Mouse (Mus musculus): ENCODE data around the gene Zfand2a. TPM values are rescaled to one million over a fixed set of nuclear protein-coding genes. Genes with fewer than 3 reads are reported as not detected.

Gene Zfand2a
- total RNA-seq, 2 experiments from 2014 or later, result 53.9 to 60.0 TPM

GRCm38 (mm10) chr5:139464874-139465273 lies 19.5 kb downstream of the Zfand2a start:
- no peak for DNase-seq (ENCODE audit: extremely low spot score in 1 of 2, low spot score in 2 of 2)
- no peak for TF ChIP-seq CTCF (IDR thresholded peaks at IDR 0.05)
- Histone ChIP-seq H3K4me3 (no peak overlapping the region), H3K27ac (no peak overlapping the region)
- intact Hi-C loops (cut with DNase I), result loop anchor here (5.0 kb wide), 1 partner anchor 183 kb away; no protein-coding TSS in a partner anchor

GRCm38 (mm10) chr5:139460384-139461067 lies 23.8 kb downstream of the Zfand2a start, which contains the start of gene 3110082I17Rik:
Gene 3110082I17Rik, minus strand, starts transcription at chr5:139460527.
- intact Hi-C loops (cut with DNase I), result loop anchor here (2.0 kb wide), 1 partner anchor 22 kb away; no protein-coding TSS in a partner anchor
- DNase-seq (ENCODE audit: extremely low spot score in 1 of 2, low spot score in 2 of 2), result peak; percentile 98 to 100
- TF ChIP-seq CTCF (IDR thresholded peaks at IDR 0.05), result no peak; the same call in 1 of the 2 replicates
- peak within 1 kb of the TSS; percentile 86 for H3K27ac ChIP-seq
- peak within 1 kb of the TSS; percentile 74 for H3K4me3 ChIP-seq

GRCm38 (mm10) chr5:139459938-139460337 lies 24.4 kb downstream of the Zfand2a start:
- intact Hi-C loops (cut with DNase I), result loop anchor here (2.0 to 5.0 kb wide), 2 partner anchors 23 to 63 kb away; no protein-coding TSS in a partner anchor
- no peak for TF ChIP-seq CTCF (IDR thresholded peaks at IDR 0.05)
- no peak for DNase-seq (ENCODE audit: extremely low spot score in 1 of 2, low spot score in 2 of 2)
- Histone ChIP-seq H3K27ac (peak overlapping the region; percentile 86), H3K4me3 (peak overlapping the region; percentile 74)

- TF ChIP-seq CTCF (IDR thresholded peaks at IDR 0.05), result no peak
- Histone ChIP-seq H3K27ac (no peak overlapping the region), H3K4me3 (no peak overlapping the region)
- intact Hi-C loops (cut with DNase I), result loop anchor here (5.0 kb wide), 1 partner anchor 60 kb away; no protein-coding TSS in a partner anchor
- DNase-seq (ENCODE audit: extremely low spot score in 1 of 2, low spot score in 2 of 2), result no peak
Measured at GRCm38 (mm10) chr5:139457241-139457640, 27.1 kb downstream of the Zfand2a start.

DNA sequence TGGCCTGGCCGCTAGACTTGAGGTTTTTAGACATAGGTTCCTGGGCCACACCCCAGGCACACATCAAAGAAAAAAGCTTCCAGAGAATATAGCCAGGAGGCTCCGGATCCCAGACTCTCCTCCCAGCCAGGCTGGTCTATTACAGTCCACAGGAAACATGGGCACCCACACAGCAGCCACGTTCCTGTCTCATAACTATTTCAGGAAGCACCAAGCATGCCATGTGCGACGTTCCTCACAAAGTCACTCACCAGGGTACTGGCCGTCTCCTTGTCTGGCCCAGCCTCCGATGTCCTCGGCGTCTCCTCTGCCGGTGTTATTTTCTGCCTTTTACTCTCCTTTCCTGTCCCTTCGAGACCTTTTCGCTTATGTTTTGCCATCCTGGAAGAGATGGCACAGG lies 29.2 kb downstream of the Zfand2a start:
- peak overlapping the region; percentile 83 for H3K27ac ChIP-seq
- peak in 1 of 2 experiments; percentile 56 for DNase-seq (ENCODE audit: extremely low spot score in 1 of 2, low spot score in 2 of 2)
- intact Hi-C loops (cut with DNase I), result loop anchor here (5.0 kb wide), 1 partner anchor 58 kb away; no protein-coding TSS in a partner anchor
- H3K4me3 ChIP-seq, result no peak overlapping the region
- TF ChIP-seq CTCF (IDR thresholded peaks at IDR 0.05), result no peak

DNA sequence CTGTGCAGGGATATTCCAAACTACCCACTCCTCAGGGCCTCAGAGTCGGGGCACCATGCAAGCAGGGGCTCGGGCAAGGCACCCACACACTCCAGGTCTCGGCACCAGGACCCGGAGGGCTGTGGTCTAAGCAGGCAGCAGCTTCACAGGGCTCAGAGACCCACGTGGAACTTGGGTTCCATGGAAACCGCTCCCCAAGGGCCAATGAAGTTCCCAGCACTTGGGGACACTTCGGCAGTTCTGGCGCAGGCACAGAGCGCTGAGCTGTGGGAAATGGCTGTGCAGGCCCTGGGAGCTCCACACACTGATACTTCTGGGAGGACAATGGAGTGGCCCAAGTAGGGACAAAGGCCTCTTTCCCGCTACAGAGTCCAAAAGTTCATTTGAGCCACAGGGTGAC lies 31.3 kb downstream of the Zfand2a start:
- intact Hi-C loops (cut with DNase I), result no loop called here
- DNase-seq (ENCODE audit: extremely low spot score in 1 of 2, low spot score in 2 of 2), result no peak
- TF ChIP-seq CTCF (IDR thresholded peaks at IDR 0.05), result no peak
- peak overlapping the region; percentile 8 for H3K27ac ChIP-seq
- no peak overlapping the region for H3K4me3 ChIP-seq

DNA sequence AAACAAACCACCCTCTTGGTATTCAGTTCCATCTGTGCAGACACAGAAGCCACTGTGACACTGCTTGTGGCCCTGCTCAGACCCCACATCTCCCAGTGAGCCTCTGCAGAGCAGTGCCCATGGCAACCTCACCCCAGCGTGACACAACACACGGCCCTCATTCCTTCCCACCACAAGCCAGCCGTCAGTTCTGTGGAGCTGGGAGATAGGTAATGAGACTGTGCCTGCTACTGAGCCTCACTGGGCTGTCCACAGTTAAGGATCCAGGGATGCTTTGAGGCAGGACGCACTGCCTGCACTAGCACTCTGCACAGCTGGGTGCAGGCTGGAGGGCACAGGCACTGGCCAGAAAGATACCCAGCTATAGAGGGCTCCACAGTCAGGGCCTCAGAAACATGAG lies 34.4 kb downstream of the Zfand2a start:
- no peak overlapping the region for H3K4me3 ChIP-seq
- no peak for DNase-seq (ENCODE audit: extremely low spot score in 1 of 2, low spot score in 2 of 2)
- H3K27ac ChIP-seq, result peak overlapping the region; percentile 32
- TF ChIP-seq CTCF (IDR thresholded peaks at IDR 0.05), result no peak
- intact Hi-C loops (cut with DNase I), result loop anchor here (5.0 kb wide), 1 partner anchor 48 kb away; no protein-coding TSS in a partner anchor

- Histone ChIP-seq H3K4me3 (no peak overlapping the region), H3K27ac (peak overlapping the region; percentile 32)
- no peak for TF ChIP-seq CTCF (IDR thresholded peaks at IDR 0.05)
- DNase-seq (ENCODE audit: extremely low spot score in 1 of 2, low spot score in 2 of 2), result no peak
- intact Hi-C loops (cut with DNase I), result loop anchor here (5.0 kb wide), 1 partner anchor 47 kb away; no protein-coding TSS in a partner anchor
Measured at GRCm38 (mm10) chr5:139449161-139449791, 35.1 kb downstream of the Zfand2a start.

- Histone ChIP-seq H3K4me3 (no peak overlapping the region), H3K27ac (peak overlapping the region; percentile 69)
- no peak for TF ChIP-seq CTCF (IDR thresholded peaks at IDR 0.05)
- peak in 1 of 2 experiments; percentile 61 for DNase-seq (ENCODE audit: extremely low spot score in 1 of 2, low spot score in 2 of 2)
- intact Hi-C loops (cut with DNase I), result loop anchor here (5.0 kb wide), 1 partner anchor 46 kb away; no protein-coding TSS in a partner anchor
Measured at GRCm38 (mm10) chr5:139448025-139448424, 36.3 kb downstream of the Zfand2a start.

DNA sequence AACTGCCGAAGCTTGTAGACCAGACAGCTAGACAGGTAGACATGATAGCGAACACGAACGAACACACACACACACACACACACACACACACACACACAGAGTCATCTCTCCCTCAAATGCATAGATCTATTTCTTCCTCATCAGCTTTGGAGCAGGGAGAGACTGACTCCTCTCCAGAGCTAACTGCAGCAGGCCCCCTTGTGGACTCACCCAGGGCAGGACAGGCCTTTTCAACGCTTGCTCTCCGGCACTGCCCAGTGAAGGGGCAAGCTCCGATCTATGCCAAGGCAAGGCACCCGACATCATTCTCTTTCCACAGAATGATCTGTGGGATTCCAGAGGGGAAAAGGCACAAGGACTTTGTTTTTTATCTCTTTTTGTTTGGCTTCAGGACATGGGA lies 39.1 kb downstream of the Zfand2a start:
- intact Hi-C loops (cut with DNase I), result loop anchor here (5.0 kb wide), 1 partner anchor 43 kb away; no protein-coding TSS in a partner anchor
- no peak overlapping the region for H3K27ac ChIP-seq
- H3K4me3 ChIP-seq, result no peak overlapping the region
- peak; percentile 38 for TF ChIP-seq CTCF (IDR thresholded peaks at IDR 0.05)
- DNase-seq (ENCODE audit: extremely low spot score in 1 of 2, low spot score in 2 of 2), result no peak

- intact Hi-C loops (cut with DNase I), result loop anchor here (1.0 kb wide), 1 partner anchor 18 kb away; no protein-coding TSS in a partner anchor
- DNase-seq (ENCODE audit: extremely low spot score in 1 of 2, low spot score in 2 of 2), result no peak
- peak overlapping the region; percentile 69 for H3K27ac ChIP-seq
- no peak for TF ChIP-seq CTCF (IDR thresholded peaks at IDR 0.05)
- H3K4me3 ChIP-seq, result no peak overlapping the region
Measured at GRCm38 (mm10) chr5:139442962-139443361, 41.4 kb downstream of the Zfand2a start.

- no peak for TF ChIP-seq CTCF (IDR thresholded peaks at IDR 0.05)
- intact Hi-C loops (cut with DNase I), result no loop called here
- Histone ChIP-seq H3K27ac (peak overlapping the region; percentile 79), H3K4me3 (no peak overlapping the region)
- no peak for DNase-seq (ENCODE audit: extremely low spot score in 1 of 2, low spot score in 2 of 2)
Measured at GRCm38 (mm10) chr5:139442428-139442827, 41.9 kb downstream of the Zfand2a start.

All from left cerebral cortex, adult 2 months (tissue).